Mouse (Mus musculus): Measurements from ENCODE around the gene Abhd5. TPM values are rescaled to one million over a fixed set of nuclear protein-coding genes. Genes with fewer than 3 reads are reported as not detected.

The Abhd5 gene
- 110 TPM for polyA plus RNA-seq (2014; fragmentation: Illumina TruSeq; extraction: RNeasy Lipid Tissue Mini Kit (QIAGEN cat#74804); ENCODE audit: low read depth, low replicate concordance)

GRCm38 (mm10) chr9:122351303-122352024, at the start of gene Abhd5:
TSS of gene Abhd5 (plus strand) at chr9:122351608.

Other genes with a start within 250 kb of the Abhd5 start
- gene Snrk, start 234.3 kb upstream of the Abhd5 start, polyA plus RNA-seq (2014; fragmentation: Illumina TruSeq; extraction: RNeasy Lipid Tissue Mini Kit (QIAGEN cat#74804); ENCODE audit: low read depth, low replicate concordance): 200 TPM
- 50.2 TPM for gene Ano10, start 57.2 kb upstream of the Abhd5 start, polyA plus RNA-seq (2014; fragmentation: Illumina TruSeq; extraction: RNeasy Lipid Tissue Mini Kit (QIAGEN cat#74804); ENCODE audit: low read depth, low replicate concordance)

All from adrenal gland, adult 10 weeks (tissue).